In genomic region chr5:101819216-101819615, GRCm38 (mm10) we compare ENCODE assay signal across 14 mouse cellular contexts. TPM values are rescaled to one million over a fixed set of nuclear protein-coding genes. Genes with fewer than 3 reads are reported as not detected.
"Had no signal": no experiment of that assay in that cellular context is flagged by ENCODE, and none has a peak within 500 bp of the region (broad histone marks: within the 10 kb centered on the region; RNA-seq: fewer than 3 reads in every experiment).

No protein-coding gene starts in this region.

- H3K9me3 ChIP-seq: kidney, embryonic 15.5 days; limb, embryonic 15.5 days; liver, embryonic 12.5 days; lung, embryonic 15.5 days; midbrain, embryonic 12.5 days; neural tube, embryonic 13.5 days had no signal

- DNase-seq: layer of hippocampus, adult 9-11 months; layer of hippocampus, postnatal 36 days; lung, postnatal 14 days; right cerebral cortex, adult 18-20 months; thymus, adult 18-20 months; thymus, postnatal 14 days had no signal

- H3K27me3 ChIP-seq: kidney, embryonic 15.5 days; neural tube, embryonic 13.5 days had no signal

- H3K36me3 ChIP-seq: kidney, embryonic 15.5 days; limb, embryonic 15.5 days; liver, embryonic 12.5 days; lung, embryonic 15.5 days; midbrain, embryonic 12.5 days; neural tube, embryonic 13.5 days had no signal

- H3K27ac ChIP-seq: limb, embryonic 15.5 days; liver, embryonic 12.5 days; lung, embryonic 15.5 days; midbrain, embryonic 12.5 days; neural tube, embryonic 13.5 days had no signal

- H3K4me3 ChIP-seq: kidney, embryonic 15.5 days; limb, embryonic 15.5 days; liver, embryonic 12.5 days; lung, embryonic 15.5 days; midbrain, embryonic 12.5 days; neural tube, embryonic 13.5 days had no signal

- H3K4me1 ChIP-seq: limb, embryonic 15.5 days; lung, embryonic 15.5 days; midbrain, embryonic 12.5 days; neural tube, embryonic 13.5 days had no signal

- H3K9ac ChIP-seq: kidney, embryonic 15.5 days; limb, embryonic 15.5 days; liver, embryonic 12.5 days; lung, embryonic 15.5 days; midbrain, embryonic 12.5 days; neural tube, embryonic 13.5 days had no signal

- H3K4me2 ChIP-seq: limb, embryonic 15.5 days; liver, embryonic 12.5 days; lung, embryonic 15.5 days; midbrain, embryonic 12.5 days; neural tube, embryonic 13.5 days had no signal

- ATAC-seq: liver, embryonic 12.5 days; midbrain, embryonic 16.5 days had no signal

RNA-seq across cellular contexts. Expression of gene Cds1, which starts 54.3 kb away (rescaled TPM):
- total RNA-seq: megakaryocyte-erythroid progenitor cell, adult 5-6 weeks had no signal
